Mouse (Mus musculus) liver, postnatal 0 days (tissue): ENCODE results near the gene Klhdc9.

ENCODE experiments used
- CTCF ChIP-seq: sonication (generic); IDR thresholded peaks from 2 replicates; pipeline ENCODE4 v1.5.1; 2016; ENCODE audit warnings: antibody characterized with exemption, low read depth
- EP300 ChIP-seq: IDR thresholded peaks from 2 replicates; pipeline ENCODE4 v1.6.1; 2016; ENCODE audit warnings: antibody characterized with exemption, low read depth, mild to moderate bottlenecking

DNA sequence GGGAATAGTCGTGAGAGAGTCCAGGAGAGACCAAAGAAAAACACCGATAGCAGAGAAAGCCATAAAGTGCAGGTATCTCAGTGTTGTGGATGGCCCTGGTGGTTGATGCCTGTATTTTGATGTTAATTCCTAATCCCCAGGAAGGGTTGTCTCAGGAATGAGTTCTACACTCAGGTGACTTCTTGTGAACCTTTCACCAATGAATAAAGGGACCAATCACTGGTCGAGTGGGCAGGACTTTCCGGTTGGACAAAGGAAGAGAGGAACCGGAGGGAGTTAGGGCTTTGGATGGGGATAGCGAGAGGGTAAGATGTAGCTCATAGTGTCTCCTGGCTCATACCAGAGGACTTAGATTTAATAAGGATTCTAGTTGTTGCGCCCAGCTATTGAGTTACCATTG, 40.9 kb downstream of the Klhdc9 start:
- TF ChIP-seq EP300 (no peak), CTCF (no peak)
